Mouse (Mus musculus) T-helper 1 cell (primary cell): Measurements from ENCODE around the gene Aspa.

Experiments
- in situ Hi-C: fragments of 300-600 bp; cut with MboI, MseI; formaldehyde crosslinking; loops from one replicate; pipeline ENCODE4 v1.15.1; 2025; ENCODE audit warnings: high pct_unique_total_duplicates

Gene Aspa

DNA sequence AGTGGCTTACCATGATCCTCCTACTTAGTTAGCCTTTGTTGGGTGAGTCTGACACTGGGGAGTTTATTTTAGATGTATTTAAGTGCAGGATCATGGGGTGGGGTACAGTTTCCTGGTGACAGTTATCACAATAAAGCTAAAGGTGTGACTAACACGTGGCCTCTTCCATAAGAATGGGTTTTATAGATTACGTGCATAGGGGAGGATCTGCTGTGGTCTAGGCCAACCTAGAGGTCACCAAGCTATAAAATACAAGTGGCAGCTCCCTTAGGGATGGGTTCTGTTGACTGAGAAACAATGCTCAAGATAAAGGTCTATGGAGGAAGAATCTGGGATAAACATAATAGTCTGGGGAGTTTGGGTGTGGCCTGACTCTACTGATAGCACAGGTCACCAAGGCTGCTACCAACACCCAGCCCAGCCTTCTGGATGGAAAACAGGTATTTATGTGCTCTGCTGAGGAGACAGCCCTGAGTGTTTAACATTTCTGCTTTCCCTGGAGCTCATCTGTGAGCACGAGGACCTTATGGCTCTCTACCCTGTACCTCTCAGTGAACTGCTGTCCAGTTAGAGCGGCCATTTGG, 71.9 kb downstream of the Aspa start:
- in situ Hi-C loops: no loop called here
